In genomic region chr5:45856303-45856821, GRCm38 (mm10) we compare ENCODE assay signal across 8 mouse cellular contexts. TPM values are rescaled to one million over a fixed set of nuclear protein-coding genes. Genes with fewer than 3 reads are reported as not detected.
DNase-seq lines count a peak whose midpoint lies in the region; ATAC-seq and TF ChIP-seq lines count a peak whose summit lies in the region.

No protein-coding gene starts in this region.

- 0% methylated on average over 26 of the region's 37 CpGs for WGBS in embryonic facial prominence, embryonic 12.5 days
- whole genome bisulfite sequencing in heart, adult 2 months: under 1% methylated on average over 28 of the region's 37 CpGs
- under 1% methylated on average over 35 of the region's 37 CpGs for WGBS in kidney, adult 2 months
- WGBS in limb, embryonic 15.5 days: under 1% methylated on average over 34 of the region's 37 CpGs
- WGBS in midbrain, embryonic 16.5 days: 0% methylated on average over 26 of the region's 37 CpGs

- ATAC-seq in embryonic facial prominence, embryonic 12.5 days (ENCODE audit: insufficient number of reproducible peaks, insufficient read depth, low FRiP score, low TSS enrichment): peak; percentile 73
- peak; percentile 37 for ATAC-seq in limb, embryonic 15.5 days (ENCODE audit: insufficient number of reproducible peaks, low FRiP score, low TSS enrichment, low read depth)
- peak; percentile 61 for ATAC-seq in midbrain, embryonic 16.5 days

- no peaks in the 10 kb centered on the region for H3K79me2 ChIP-seq in heart, adult 2 months (replicated peaks; ENCODE audit: control insufficient read depth, insufficient read depth, low read length)

- H3K9me3 ChIP-seq in embryonic facial prominence, embryonic 12.5 days: no peaks in the 10 kb centered on the region
- no peaks in the 10 kb centered on the region for H3K9me3 ChIP-seq in limb, embryonic 15.5 days
- H3K9me3 ChIP-seq in midbrain, embryonic 16.5 days (replicated peaks; ENCODE audit: control insufficient read depth, low read length, poor library complexity, severe bottlenecking): no peaks in the 10 kb centered on the region

- peak; percentile 76 for DNase-seq in A20 (ENCODE audit: low read depth, low spot score)
- DNase-seq in adrenal gland, postnatal 36 days: peak; percentile 69 to 73
- peak; percentile 64 to 66 for DNase-seq in heart, adult 2 months
- peak; percentile 60 for DNase-seq in kidney, adult 2 months
- peak; percentile 54 to 57 for DNase-seq in spleen, postnatal 10 days (ENCODE audit: low spot score in 2 of 2)

- TF ChIP-seq EP300 in heart, adult 2 months (IDR thresholded peaks at IDR 0.05; ENCODE audit: insufficient read depth, low read depth, low read length): no peak

- H3K36me3 ChIP-seq in embryonic facial prominence, embryonic 12.5 days: no peaks in the 10 kb centered on the region
- H3K36me3 ChIP-seq in heart, adult 2 months (ENCODE audit: control insufficient read depth, insufficient read depth, low read length): no peaks in the 10 kb centered on the region
- no peaks in the 10 kb centered on the region for H3K36me3 ChIP-seq in kidney, adult 2 months (ENCODE audit: control insufficient read depth, insufficient read depth, low read length)
- no peaks in the 10 kb centered on the region for H3K36me3 ChIP-seq in limb, embryonic 15.5 days
- H3K36me3 ChIP-seq in midbrain, embryonic 16.5 days (ENCODE audit: control insufficient read depth, insufficient read depth, low read length): no peaks in the 10 kb centered on the region

- peak overlapping the region; percentile 97 for H3K4me3 ChIP-seq in embryonic facial prominence, embryonic 12.5 days
- H3K4me3 ChIP-seq in heart, adult 2 months: peak overlapping the region; percentile 85
- H3K4me3 ChIP-seq in kidney, adult 2 months (ENCODE audit: insufficient read depth, low read depth, low read length): peak overlapping the region; percentile 73
- H3K4me3 ChIP-seq in limb, embryonic 15.5 days: peak overlapping the region; percentile 92
- H3K4me3 ChIP-seq in midbrain, embryonic 16.5 days (ENCODE audit: low read depth, low read length): peak overlapping the region; percentile 94

- H3K4me2 ChIP-seq in embryonic facial prominence, embryonic 12.5 days (replicated peaks): peak overlapping the region; percentile 82
- peak overlapping the region; percentile 76 for H3K4me2 ChIP-seq in limb, embryonic 15.5 days
- peak overlapping the region; percentile 66 for H3K4me2 ChIP-seq in midbrain, embryonic 16.5 days (ENCODE audit: low read length)

- no peaks in the 10 kb centered on the region for H3K27me3 ChIP-seq in embryonic facial prominence, embryonic 12.5 days
- no peaks in the 10 kb centered on the region for H3K27me3 ChIP-seq in heart, adult 2 months (ENCODE audit: control insufficient read depth, insufficient read depth, low read length)
- H3K27me3 ChIP-seq in kidney, adult 2 months (replicated peaks; ENCODE audit: control insufficient read depth, insufficient read depth, low read length): no peaks in the 10 kb centered on the region
- no peaks in the 10 kb centered on the region; the same call in 1 of the 2 replicates for H3K27me3 ChIP-seq in limb, embryonic 15.5 days
- H3K27me3 ChIP-seq in midbrain, embryonic 16.5 days (ENCODE audit: control insufficient read depth, insufficient read depth, low read depth, low read length): no peaks in the 10 kb centered on the region

- TF ChIP-seq CTCF in heart, adult 2 months (IDR thresholded peaks at IDR 0.05): no peak
- no peak for TF ChIP-seq CTCF in kidney, adult 2 months (conservative IDR thresholded peaks at IDR 0.05; ENCODE audit: insufficient read depth, insufficient read length, low read depth, low read length)

- no peak for TF ChIP-seq POLR2A in heart, adult 2 months (IDR thresholded peaks at IDR 0.05; ENCODE audit: insufficient read depth, low read depth, low read length)
- TF ChIP-seq POLR2A in kidney, adult 2 months (IDR thresholded peaks at IDR 0.05; ENCODE audit: low read depth, low read length): no peak

- peaks cover 5% of the 10 kb centered on the region; the same call in 1 of the 2 replicates for H3K4me1 ChIP-seq in embryonic facial prominence, embryonic 12.5 days
- H3K4me1 ChIP-seq in heart, adult 2 months (ENCODE audit: control insufficient read depth, insufficient read depth, low read length): peaks cover 2% of the 10 kb centered on the region
- no peaks in the 10 kb centered on the region for H3K4me1 ChIP-seq in kidney, adult 2 months (ENCODE audit: control insufficient read depth, insufficient read depth, low read length)
- no peaks in the 10 kb centered on the region for H3K4me1 ChIP-seq in limb, embryonic 15.5 days
- peaks cover 7% of the 10 kb centered on the region for H3K4me1 ChIP-seq in midbrain, embryonic 16.5 days (ENCODE audit: control insufficient read depth, insufficient read depth, low read length)

- H3K27ac ChIP-seq in embryonic facial prominence, embryonic 12.5 days: peak overlapping the region; percentile 97
- H3K27ac ChIP-seq in heart, adult 2 months: peak overlapping the region; percentile 92
- no peak overlapping the region for H3K27ac ChIP-seq in kidney, adult 2 months (ENCODE audit: insufficient read depth, low read depth, low read length)
- H3K27ac ChIP-seq in limb, embryonic 15.5 days: peak overlapping the region; percentile 99
- H3K27ac ChIP-seq in midbrain, embryonic 16.5 days (ENCODE audit: low read length): peak overlapping the region; percentile 99

- H3K9ac ChIP-seq in embryonic facial prominence, embryonic 12.5 days: peak overlapping the region; percentile 95
- H3K9ac ChIP-seq in heart, adult 2 months (ENCODE audit: low read depth, low read length): peak overlapping the region; percentile 68
- H3K9ac ChIP-seq in limb, embryonic 15.5 days: peak overlapping the region; percentile 82
- H3K9ac ChIP-seq in midbrain, embryonic 16.5 days (ENCODE audit: low read depth, low read length): peak overlapping the region; percentile 93

- intact Hi-C loops in heart, adult 2 months (cut with DNase I): loop anchor here (5.0 kb wide), 6 partner anchors 71 to 491 kb away; partner anchors contain the start of genes Lap3 and Ncapg

RNA-seq across cellular contexts. Expression of gene Lcorl, which starts 1.1 kb away (rescaled TPM):
- 10 to 100 TPM; 23.8 to 31.4 TPM for total RNA-seq in adrenal gland, postnatal 36 days (2021)
- polyA plus RNA-seq in embryonic facial prominence, embryonic 12.5 days (2016; fragmentation: Nextera tagmentation; extraction: Ambion mirVana): 28.3 and 29.6 TPM in 2 replicates
- total RNA-seq in heart, adult 2 months (2021): 1 to 10 TPM; 7.1 to 7.8 TPM
- 0.57 and 1.4 TPM in 2 replicates for polyA plus RNA-seq in heart, adult 2 months (2012; rRNA removed)
- polyA plus RNA-seq in kidney, adult 2 months (2012; rRNA removed): 1.1 and 1.6 TPM in 2 replicates
- 18.7 and 20.9 TPM in 2 replicates for polyA plus RNA-seq in limb, embryonic 15.5 days (2015; fragmentation: Nextera tagmentation; extraction: Ambion mirVana)
- polyA plus RNA-seq in midbrain, embryonic 16.5 days (2015; fragmentation: Nextera tagmentation; extraction: Ambion mirVana): 60.9 and 65.3 TPM in 2 replicates
